ENCODE assay signal across 17 mouse cellular contexts in genomic region chr2:56550163-56550562, GRCm38 (mm10).
"Had no signal": no experiment of that assay in that cellular context is flagged by ENCODE, and none has a peak within 500 bp of the region (broad histone marks: within the 10 kb centered on the region; RNA-seq: fewer than 3 reads in every experiment).

No protein-coding gene starts in this region.

- H3K27me3 ChIP-seq: lung, embryonic 15.5 days; megakaryocyte, embryonic 14.5 days; midbrain, embryonic 13.5 days; midbrain, embryonic 15.5 days; neural tube, embryonic 12.5 days; stomach, embryonic 15.5 days had no signal

- H3K9me3 ChIP-seq: lung, embryonic 15.5 days; megakaryocyte, embryonic 14.5 days; midbrain, embryonic 13.5 days; midbrain, embryonic 15.5 days; neural tube, embryonic 12.5 days; stomach, embryonic 15.5 days had no signal

- H3K27ac ChIP-seq: lung, embryonic 15.5 days; macrophage; midbrain, embryonic 13.5 days; midbrain, embryonic 15.5 days; neural tube, embryonic 12.5 days; stomach, embryonic 15.5 days; stomach, postnatal 0 days had no signal

- H3K36me3 ChIP-seq: lung, embryonic 15.5 days; midbrain, embryonic 13.5 days; midbrain, embryonic 15.5 days; neural tube, embryonic 12.5 days; stomach, embryonic 15.5 days had no signal

- DNase-seq: lung, adult 2 months; lung, postnatal 14 days; lung, postnatal 36 days; right cerebral cortex, postnatal 14 days; thymus, adult 2 months; thymus, postnatal 25 days; thymus, postnatal 4 days had no signal

- ATAC-seq: lung, postnatal 0 days; midbrain, embryonic 13.5 days; midbrain, embryonic 15.5 days had no signal

- H3K9ac ChIP-seq: lung, embryonic 15.5 days; midbrain, embryonic 13.5 days; midbrain, embryonic 15.5 days; neural tube, embryonic 12.5 days; stomach, embryonic 15.5 days had no signal

- H3K4me1 ChIP-seq: lung, embryonic 15.5 days; megakaryocyte, embryonic 14.5 days; midbrain, embryonic 15.5 days; neural tube, embryonic 12.5 days; stomach, embryonic 15.5 days had no signal

- H3K4me2 ChIP-seq: lung, embryonic 15.5 days; midbrain, embryonic 11.5 days; midbrain, embryonic 13.5 days; midbrain, embryonic 15.5 days; neural tube, embryonic 12.5 days; stomach, embryonic 15.5 days had no signal

- H3K4me3 ChIP-seq: lung, embryonic 15.5 days; megakaryocyte, embryonic 14.5 days; midbrain, embryonic 13.5 days; midbrain, embryonic 15.5 days; neural tube, embryonic 12.5 days; stomach, embryonic 15.5 days had no signal
